Mouse (Mus musculus) heart, embryonic 14.5 days (tissue): ENCODE results near the gene Dpp10. TPM values are rescaled to one million over a fixed set of nuclear protein-coding genes. Genes with fewer than 3 reads are reported as not detected.

Experiments
- ATAC-seq: fragments of 200-750 bp; cut with Nextera tagmentation; 2 replicates; pipeline ENCODE4 v1.8.0; 2017; ENCODE audit warnings: low read depth, moderate TSS enrichment; ENCODE audit not compliant: insufficient number of reproducible peaks, insufficient read depth, low FRiP score
- H3K27ac ChIP-seq, 2 experiments: fragments of 200-500 bp in 1 of 2; fragments of 300-500 bp in 1 of 2; sonication (generic) in 1 of 2; replicated peaks in 1 of 2; 2 replicates each; pipeline ENCODE4 v1.5.1; 2012 to 2014; ENCODE audit warnings: low read depth in 2 of 2, low read length in 2 of 2, control low read depth in 1 of 2, mild to moderate bottlenecking in 1 of 2, mixed read lengths in 1 of 2; ENCODE audit not compliant: control insufficient read depth in 1 of 2, insufficient read depth in 1 of 2
- H3K27me3 ChIP-seq: fragments of 300-500 bp; sonication (generic); 2 replicates; pipeline ENCODE4 v1.6.1; 2014; ENCODE audit warnings: mild to moderate bottlenecking, low read length, control low read depth; ENCODE audit not compliant: control insufficient read depth, insufficient read depth
- H3K36me3 ChIP-seq: fragments of 300-500 bp; sonication (generic); 2 replicates; pipeline ENCODE4 v1.6.1; 2014; ENCODE audit warnings: mild to moderate bottlenecking, control low read depth, low read length, mixed read lengths; ENCODE audit not compliant: control insufficient read depth, insufficient read depth
- H3K4me1 ChIP-seq, 2 experiments: fragments of 200-500 bp in 1 of 2; fragments of 300-500 bp in 1 of 2; sonication (generic) in 1 of 2; 2 replicates each; pipeline ENCODE4 v1.6.1; 2012 to 2014; ENCODE audit warnings: low read length in 2 of 2, control low read depth in 1 of 2, mixed read lengths in 1 of 2; ENCODE audit not compliant: control insufficient read depth in 2 of 2, insufficient read depth in 2 of 2
- H3K4me2 ChIP-seq: fragments of 300-500 bp; sonication (generic); 2 replicates; pipeline ENCODE4 v1.6.1; 2014; ENCODE audit warnings: mild to moderate bottlenecking, low read length
- H3K4me3 ChIP-seq, 2 experiments: fragments of 200-500 bp in 1 of 2; fragments of 300-500 bp in 1 of 2; sonication (generic) in 1 of 2; 2 replicates each; pipeline ENCODE4 v1.5.1; 2012 to 2014; ENCODE audit warnings: low read length in 2 of 2, mild to moderate bottlenecking in 2 of 2, control low read depth in 1 of 2, low read depth in 1 of 2, moderate library complexity in 1 of 2; ENCODE audit not compliant: control insufficient read depth in 1 of 2, insufficient read depth in 1 of 2
- H3K9ac ChIP-seq: fragments of 300-500 bp; sonication (generic); 2 replicates; pipeline ENCODE4 v1.6.1; 2014; ENCODE audit warnings: mild to moderate bottlenecking, low read length
- H3K9me3 ChIP-seq: fragments of 300-500 bp; sonication (generic); 2 replicates; pipeline ENCODE4 v1.6.1; 2016; ENCODE audit warnings: low read length, control low read depth; ENCODE audit not compliant: control insufficient read depth
- WGBS: fragments of 180-500 bp; shearing (Covaris S2); extraction: QIAGEN DNeasy Blood & Tissue Kit; methylation state at CpG from one replicate; pipeline ENCODE4 v1.1.7; 2014; 5-methylcytosine and 5-hydroxymethylcytosine counted together
- polyA plus RNA-seq: library from polyadenylated mRNA; unstranded; fragments of >200 nt; fragmentation: Nextera tagmentation; extraction: Ambion mirVana; gene quantifications from 2 replicates; pipeline ENCODE4 v1.2.1, GENCODE M21; 2014

The Dpp10 gene
- polyA plus RNA-seq, 1 experiment from 2014 or later: 0.12 TPM

GRCm38 (mm10) chr1:123940826-123941225, 104.5 kb downstream of the Dpp10 start:
- Histone ChIP-seq H3K4me1 (no peaks in the 10 kb centered on the region), H3K4me2 (no peak overlapping the region), H3K36me3 (no peaks in the 10 kb centered on the region), H3K9me3 (no peaks in the 10 kb centered on the region), H3K4me3 (no peak overlapping the region), H3K9ac (no peak overlapping the region), H3K27me3 (no peaks in the 10 kb centered on the region), H3K27ac (no peak overlapping the region)
- WGBS: 89% methylated on average over 1 of the region's 1 CpGs
- ATAC-seq: no peak

GRCm38 (mm10) chr1:123933812-123934727, 111.3 kb downstream of the Dpp10 start:
- WGBS: 67% methylated on average over 7 of the region's 7 CpGs
- no peaks in the 10 kb centered on the region for H3K4me1 ChIP-seq

GRCm38 (mm10) chr1:123928003-123928370, 117.4 kb downstream of the Dpp10 start:
- H3K4me2 ChIP-seq: no peak overlapping the region
- no peak for ATAC-seq
- 70% methylated on average over 3 of the region's 3 CpGs for WGBS

More at GRCm38 (mm10) chr1:123933812-123934727, 111.3 kb downstream of the Dpp10 start:
- H3K27me3 ChIP-seq: no peaks in the 10 kb centered on the region
- no peak overlapping the region for H3K27ac ChIP-seq
- H3K4me2 ChIP-seq: no peak overlapping the region
- no peaks in the 10 kb centered on the region for H3K36me3 ChIP-seq
- H3K9ac ChIP-seq: no peak overlapping the region
- ATAC-seq: no peak
- no peak overlapping the region for H3K4me3 ChIP-seq
- no peaks in the 10 kb centered on the region for H3K9me3 ChIP-seq

GRCm38 (mm10) chr1:123927278-123928002, 117.9 kb downstream of the Dpp10 start:
- no peak for ATAC-seq
- H3K4me1 ChIP-seq: no peaks in the 10 kb centered on the region
- H3K9me3 ChIP-seq: no peaks in the 10 kb centered on the region
- no peak overlapping the region for H3K4me2 ChIP-seq
- no peak overlapping the region for H3K27ac ChIP-seq
- H3K36me3 ChIP-seq: no peaks in the 10 kb centered on the region
- no peak overlapping the region for H3K4me3 ChIP-seq
- H3K9ac ChIP-seq: no peak overlapping the region
- H3K27me3 ChIP-seq: no peaks in the 10 kb centered on the region

More at GRCm38 (mm10) chr1:123928003-123928370, 117.4 kb downstream of the Dpp10 start:
- H3K27ac ChIP-seq: no peak overlapping the region
- H3K9me3 ChIP-seq: no peaks in the 10 kb centered on the region
- H3K4me1 ChIP-seq: no peaks in the 10 kb centered on the region
- H3K27me3 ChIP-seq: no peaks in the 10 kb centered on the region
- H3K4me3 ChIP-seq: no peak overlapping the region
- no peak overlapping the region for H3K9ac ChIP-seq
- H3K36me3 ChIP-seq: no peaks in the 10 kb centered on the region

GRCm38 (mm10) chr1:123924905-123925304, 120.5 kb downstream of the Dpp10 start:
- no peaks in the 10 kb centered on the region for H3K36me3 ChIP-seq
- H3K27me3 ChIP-seq: no peaks in the 10 kb centered on the region
- WGBS: 64% methylated on average over 1 of the region's 1 CpGs
- no peaks in the 10 kb centered on the region for H3K4me1 ChIP-seq
- ATAC-seq: no peak
- no peak overlapping the region for H3K4me3 ChIP-seq
- H3K9me3 ChIP-seq: no peaks in the 10 kb centered on the region
- H3K9ac ChIP-seq: no peak overlapping the region
- H3K27ac ChIP-seq: no peak overlapping the region
- H3K4me2 ChIP-seq: no peak overlapping the region

- no peaks in the 10 kb centered on the region for H3K27me3 ChIP-seq
- no peaks in the 10 kb centered on the region for H3K36me3 ChIP-seq
- H3K9me3 ChIP-seq: no peaks in the 10 kb centered on the region
- whole genome bisulfite sequencing: 75% methylated on average over 2 of the region's 2 CpGs
- H3K27ac ChIP-seq: no peak overlapping the region
- no peak for ATAC-seq
- H3K4me1 ChIP-seq: no peaks in the 10 kb centered on the region
- H3K4me3 ChIP-seq: no peak overlapping the region
- H3K4me2 ChIP-seq: no peak overlapping the region
- no peak overlapping the region for H3K9ac ChIP-seq
These were observed 121.5 kb downstream of the Dpp10 start for GRCm38 (mm10) chr1:123923907-123924306.

- Histone ChIP-seq H3K4me3 (no peak overlapping the region), H3K27ac (no peak overlapping the region), H3K9ac (no peak overlapping the region), H3K36me3 (no peaks in the 10 kb centered on the region), H3K27me3 (no peaks in the 10 kb centered on the region), H3K4me1 (no peaks in the 10 kb centered on the region), H3K9me3 (no peaks in the 10 kb centered on the region), H3K4me2 (no peak overlapping the region)
- WGBS: 81% methylated on average over 1 of the region's 1 CpGs
- ATAC-seq: no peak
These were observed 125.8 kb downstream of the Dpp10 start for GRCm38 (mm10) chr1:123919606-123920005.
